Mouse (Mus musculus): ENCODE results near the gene Npcd.

GRCm38 (mm10) chr15:79785056-79785455 lies 49.0 kb downstream of the Npcd start:
- no peak for TF ChIP-seq MAX (IDR thresholded peaks at IDR 0.05; ENCODE audit: low read depth)
- TF ChIP-seq TCF12 (IDR thresholded peaks at IDR 0.05; ENCODE audit: insufficient read depth, poor library complexity, severe bottlenecking), result no peak
- no peak for TF ChIP-seq POLR2A (IDR thresholded peaks at IDR 0.05; ENCODE audit: insufficient read length, low read depth)
- TF ChIP-seq E2F4 (IDR thresholded peaks at IDR 0.05; ENCODE audit: insufficient read depth), result no peak
- TF ChIP-seq SRF (IDR thresholded peaks at IDR 0.05; ENCODE audit: control insufficient read depth, insufficient read length, low read depth), result no peak
- no peak for TF ChIP-seq POLR2AphosphoS2 (IDR thresholded peaks at IDR 0.05; ENCODE audit: insufficient read length, low read depth)

Data from myocyte (in vitro differentiated cells).